Mouse (Mus musculus) lung, postnatal 0 days (tissue): ENCODE data around the gene Ece1. TPM values are rescaled to one million over a fixed set of nuclear protein-coding genes. Genes with fewer than 3 reads are reported as not detected.

Experiments
- ATAC-seq: fragments of 200-750 bp; cut with Nextera tagmentation; 2 replicates; pipeline ENCODE4 v1.8.0; 2017; ENCODE audit warnings: moderate library complexity
- DNase-seq: peaks from one replicate; pipeline ENCODE4 v3.0.0-alpha.2; 2016; ENCODE audit warnings: low spot score
- H3K27ac ChIP-seq: fragments of 300-500 bp; sonication (generic); 2 replicates; pipeline ENCODE4 v1.5.1; 2014; ENCODE audit warnings: antibody characterized with exemption, mild to moderate bottlenecking, low read length, mixed read lengths
- H3K27me3 ChIP-seq: fragments of 300-500 bp; sonication (generic); replicated peaks from 2 replicates; pipeline ENCODE4 v1.6.1; 2014; ENCODE audit warnings: low read length, mixed read lengths; ENCODE audit not compliant: insufficient read depth
- H3K36me3 ChIP-seq: fragments of 300-500 bp; sonication (generic); 2 replicates; pipeline ENCODE4 v1.6.1; 2014; ENCODE audit warnings: low read length, mixed read lengths; ENCODE audit not compliant: insufficient read depth
- H3K4me1 ChIP-seq: fragments of 300-500 bp; sonication (generic); 2 replicates; pipeline ENCODE4 v1.6.1; 2014; ENCODE audit warnings: antibody characterized with exemption, low read depth, low read length, mixed read lengths; ENCODE audit not compliant: insufficient read depth
- H3K4me2 ChIP-seq: fragments of 300-500 bp; sonication (generic); replicated peaks from 2 replicates; pipeline ENCODE4 v1.6.1; 2014; ENCODE audit warnings: low read depth, mild to moderate bottlenecking, low read length, moderate library complexity, mixed read lengths
- H3K4me3 ChIP-seq: fragments of 300-500 bp; sonication (generic); 2 replicates; pipeline ENCODE4 v1.5.1; 2014; ENCODE audit warnings: low read depth, low read length
- H3K9ac ChIP-seq: fragments of 300-500 bp; sonication (generic); replicated peaks from 2 replicates; pipeline ENCODE4 v1.6.1; 2014; ENCODE audit warnings: low read depth, mild to moderate bottlenecking
- H3K9me3 ChIP-seq: fragments of 300-500 bp; sonication (generic); 2 replicates; pipeline ENCODE4 v1.6.1; 2016; ENCODE audit warnings: low read length, mixed read lengths
- CTCF ChIP-seq: IDR thresholded peaks from 2 replicates; pipeline ENCODE4 v1.5.1; 2016; ENCODE audit warnings: antibody characterized with exemption, mild to moderate bottlenecking
- EP300 ChIP-seq: IDR thresholded peaks from 2 replicates; pipeline ENCODE4 v1.6.1; 2016; ENCODE audit warnings: antibody characterized with exemption, mild to moderate bottlenecking, control low read depth
- WGBS: fragments of 180-500 bp; shearing (Covaris S2); extraction: QIAGEN DNeasy Blood & Tissue Kit; methylation state at CpG from one replicate; pipeline ENCODE4 v1.1.7; 2014; 5-methylcytosine and 5-hydroxymethylcytosine counted together
- polyA plus RNA-seq: library from polyadenylated mRNA; unstranded; fragments of >200 nt; fragmentation: Nextera tagmentation; extraction: Ambion mirVana; gene quantifications from 2 replicates; pipeline ENCODE4 v1.2.1, GENCODE M21; 2015

Gene Ece1
- polyA plus RNA-seq, 1 experiment from 2014 or later: 80.9 TPM

GRCm38 (mm10) chr4:137982869-137983268 lies 120.8 kb downstream of the Ece1 start:
- Histone ChIP-seq H3K36me3 (no peaks in the 10 kb centered on the region), H3K4me3 (no peak overlapping the region), H3K9ac (no peak overlapping the region), H3K27me3 (no peaks in the 10 kb centered on the region), H3K9me3 (no peaks in the 10 kb centered on the region), H3K4me2 (no peak overlapping the region), H3K27ac (no peak overlapping the region), H3K4me1 (no peaks in the 10 kb centered on the region)
- no peak for TF ChIP-seq EP300
- no peak for TF ChIP-seq CTCF
- 76% methylated on average over 1 of the region's 1 CpGs for WGBS
- ATAC-seq (no peak), DNase-seq (no peak)

- TF ChIP-seq CTCF: no peak
- no peak for TF ChIP-seq EP300
- H3K27ac ChIP-seq: no peak overlapping the region
- no peaks in the 10 kb centered on the region for H3K27me3 ChIP-seq
- no peak overlapping the region for H3K4me2 ChIP-seq
- ATAC-seq (peak; percentile 67), DNase-seq (peak; percentile 74)
- no peak overlapping the region for H3K4me3 ChIP-seq
- 30% methylated on average over 10 of the region's 10 CpGs for WGBS
- H3K4me1 ChIP-seq: no peaks in the 10 kb centered on the region
- H3K9me3 ChIP-seq: no peaks in the 10 kb centered on the region
- no peaks in the 10 kb centered on the region for H3K36me3 ChIP-seq
- H3K9ac ChIP-seq: no peak overlapping the region
Measured at GRCm38 (mm10) chr4:137984212-137984611, 122.2 kb downstream of the Ece1 start.

GRCm38 (mm10) chr4:137984746-137985145 lies 122.7 kb downstream of the Ece1 start:
- 63% methylated on average over 5 of the region's 5 CpGs for WGBS
- TF ChIP-seq EP300 (no peak), CTCF (no peak)
- no peak overlapping the region for H3K4me2 ChIP-seq
- no peak overlapping the region for H3K9ac ChIP-seq
- DNase-seq: no peak
- no peak for ATAC-seq
- H3K36me3 ChIP-seq: no peaks in the 10 kb centered on the region
- H3K4me3 ChIP-seq: no peak overlapping the region
- no peaks in the 10 kb centered on the region for H3K9me3 ChIP-seq
- no peak overlapping the region for H3K27ac ChIP-seq
- no peaks in the 10 kb centered on the region for H3K4me1 ChIP-seq
- no peaks in the 10 kb centered on the region for H3K27me3 ChIP-seq

- no peak overlapping the region for H3K4me2 ChIP-seq
- WGBS: 86% methylated on average over 5 of the region's 5 CpGs
- no peak overlapping the region for H3K27ac ChIP-seq
- no peak overlapping the region for H3K4me3 ChIP-seq
- DNase-seq (no peak), ATAC-seq (no peak)
- 0 out of 2 replicates have a peak, but pooled peaks cover 3% of the 10 kb centered on the region for H3K4me1 ChIP-seq
- TF ChIP-seq CTCF (no peak), EP300 (no peak)
- H3K9ac ChIP-seq: no peak overlapping the region
- no peaks in the 10 kb centered on the region for H3K9me3 ChIP-seq
- no peaks in the 10 kb centered on the region for H3K36me3 ChIP-seq
- no peaks in the 10 kb centered on the region for H3K27me3 ChIP-seq
Measured at GRCm38 (mm10) chr4:137989426-137989825, 127.4 kb downstream of the Ece1 start.

- Histone ChIP-seq H3K4me2 (no peak overlapping the region), H3K36me3 (no peaks in the 10 kb centered on the region), H3K9me3 (no peaks in the 10 kb centered on the region), H3K9ac (no peak overlapping the region), H3K4me3 (no peak overlapping the region), H3K27me3 (no peaks in the 10 kb centered on the region), H3K4me1 (peaks cover 9% of the 10 kb centered on the region; the same call in 1 of the 2 replicates), H3K27ac (no peak overlapping the region)
- no peak for DNase-seq
- WGBS: 79% methylated on average over 4 of the region's 4 CpGs
- TF ChIP-seq EP300 (no peak), CTCF (0 out of 2 replicates have a peak, but pooled peaks have one; percentile 19)
- ATAC-seq: no peak
Measured at GRCm38 (mm10) chr4:137990433-137990832, 128.4 kb downstream of the Ece1 start.

GRCm38 (mm10) chr4:137991240-137991639 lies 129.2 kb downstream of the Ece1 start:
- TF ChIP-seq EP300 (no peak), CTCF (no peak)
- DNase-seq (no peak), ATAC-seq (no peak)
- Histone ChIP-seq H3K9me3 (no peaks in the 10 kb centered on the region), H3K4me1 (peaks cover 13% of the 10 kb centered on the region; the same call in 1 of the 2 replicates), H3K4me2 (no peak overlapping the region), H3K4me3 (no peak overlapping the region), H3K27me3 (no peaks in the 10 kb centered on the region), H3K9ac (no peak overlapping the region), H3K36me3 (no peaks in the 10 kb centered on the region), H3K27ac (no peak overlapping the region)
- 59% methylated on average over 7 of the region's 7 CpGs for WGBS

- no peaks in the 10 kb centered on the region for H3K27me3 ChIP-seq
- peaks cover 13% of the 10 kb centered on the region; the same call in 1 of the 2 replicates for H3K4me1 ChIP-seq
- TF ChIP-seq EP300 (no peak), CTCF (no peak)
- H3K9me3 ChIP-seq: no peaks in the 10 kb centered on the region
- H3K36me3 ChIP-seq: no peaks in the 10 kb centered on the region
- WGBS: 4% methylated on average over 39 of the region's 39 CpGs
- peak within 1 kb of the TSS; percentile 91 for H3K27ac ChIP-seq
- DNase-seq (no peak), ATAC-seq (peak; percentile 49)
- peak within 1 kb of the TSS; percentile 90 for H3K9ac ChIP-seq
- H3K4me3 ChIP-seq: peak within 1 kb of the TSS; percentile 95
- H3K4me2 ChIP-seq: peak within 1 kb of the TSS; percentile 87
Measured at GRCm38 (mm10) chr4:137992890-137993289, 130.9 kb downstream of the Ece1 start, which contains the start of gene Eif4g3. Eif4g3 (plus strand) TSS chr4:137993022.
